Mouse (Mus musculus) forebrain, embryonic 13.5 days (tissue): ENCODE data around the gene Abhd11. TPM values are rescaled to one million over a fixed set of nuclear protein-coding genes. Genes with fewer than 3 reads are reported as not detected.
A peak's percentile ranks its signal among the peaks of the same experiment; 100 is the strongest.
"Not testable (repeated sequence)": the region's sequence is repeated elsewhere in the genome, so short reads cannot be mapped to it uniquely, and the experiment has no call there.

Experiments
- ATAC-seq: fragments of 200-750 bp; cut with Nextera tagmentation; 2 replicates; pipeline ENCODE4 v1.8.0; 2017
- H3K27ac ChIP-seq: fragments of 300-500 bp; sonication (generic); 2 replicates; pipeline ENCODE4 v1.5.1; 2015; ENCODE audit warnings: inconsistent platforms, mild to moderate bottlenecking, moderate library complexity
- H3K27me3 ChIP-seq: fragments of 300-500 bp; sonication (generic); 2 replicates; pipeline ENCODE4 v1.6.1; 2015; ENCODE audit warnings: mild to moderate bottlenecking, inconsistent platforms
- H3K36me3 ChIP-seq: fragments of 300-500 bp; sonication (generic); 2 replicates; pipeline ENCODE4 v1.6.1; 2015; ENCODE audit warnings: mild to moderate bottlenecking, inconsistent platforms; ENCODE audit not compliant: poor library complexity, severe bottlenecking
- H3K4me1 ChIP-seq: fragments of 300-500 bp; sonication (generic); 2 replicates; pipeline ENCODE4 v1.6.1; 2015; ENCODE audit warnings: inconsistent platforms
- H3K4me2 ChIP-seq: fragments of 300-500 bp; sonication (generic); 2 replicates; pipeline ENCODE4 v1.6.1; 2015; ENCODE audit warnings: inconsistent platforms, mild to moderate bottlenecking, moderate library complexity
- H3K4me3 ChIP-seq: fragments of 300-500 bp; sonication (generic); 2 replicates; pipeline ENCODE4 v1.5.1; 2015; ENCODE audit warnings: mild to moderate bottlenecking, inconsistent platforms
- H3K9ac ChIP-seq: fragments of 300-500 bp; sonication (generic); 2 replicates; pipeline ENCODE4 v1.6.1; 2015; ENCODE audit warnings: mild to moderate bottlenecking, inconsistent platforms
- H3K9me3 ChIP-seq: fragments of 300-500 bp; sonication (generic); replicated peaks from 2 replicates; pipeline ENCODE4 v1.6.1; 2016; ENCODE audit warnings: inconsistent platforms
- WGBS: fragments of 180-500 bp; shearing (Covaris S2); methylation state at CpG from one replicate; pipeline ENCODE4 v1.1.7; 2015; 5-methylcytosine and 5-hydroxymethylcytosine counted together
- polyA plus RNA-seq: library from polyadenylated mRNA; unstranded; fragments of >200 nt; fragmentation: Nextera tagmentation; extraction: Ambion mirVana; gene quantifications from 2 replicates; pipeline ENCODE4 v1.2.1, GENCODE M21; 2015

Abhd11 gene
- polyA plus RNA-seq, result 47.9 and 53.4 TPM in 2 replicates

DNA sequence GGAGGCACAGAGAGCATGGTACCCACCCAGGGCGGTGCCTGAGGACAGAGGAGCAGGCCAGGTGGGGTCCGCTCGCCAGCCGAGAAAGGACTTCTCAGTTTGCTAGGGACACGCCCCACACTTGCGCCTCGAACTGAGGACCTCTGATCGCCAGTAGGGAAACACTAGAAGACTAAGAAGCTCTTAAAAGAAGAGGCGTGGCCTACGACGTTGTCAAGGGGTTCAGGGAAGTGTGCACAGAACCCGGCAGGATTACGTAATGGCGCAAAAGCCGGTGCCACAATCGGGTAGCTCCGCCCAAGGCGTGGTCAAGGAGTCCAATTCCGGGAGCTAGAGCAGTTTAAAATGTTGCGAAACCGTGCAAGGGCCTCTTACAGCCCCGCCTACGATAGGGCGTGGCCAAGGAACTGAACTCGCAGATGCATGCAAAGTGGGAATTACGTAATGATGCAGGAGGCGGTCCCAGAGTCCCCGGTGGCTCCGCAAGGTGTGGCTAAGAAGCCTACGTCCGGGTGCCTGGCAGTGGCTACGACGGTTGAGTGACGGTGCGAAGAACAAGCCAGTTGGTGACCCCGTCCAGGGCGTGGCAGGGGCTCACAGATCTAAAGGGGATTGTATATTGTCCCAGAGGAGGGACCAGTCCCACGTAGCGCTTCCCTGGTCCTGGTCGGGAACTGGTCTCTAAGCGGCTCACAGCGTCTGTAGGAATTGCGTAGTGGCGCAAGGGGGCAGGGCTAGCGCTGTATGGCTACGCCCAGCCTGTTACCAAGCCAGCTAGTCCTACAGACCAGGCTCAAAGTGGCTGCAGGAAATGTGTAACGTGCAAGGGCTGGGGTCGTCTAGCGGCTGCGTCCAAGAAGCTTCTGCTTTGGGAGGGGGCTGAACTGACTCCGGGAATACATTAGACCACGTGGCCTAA, at the start of gene Abhd11:
Abhd11 (plus strand) TSS at position 482 of the 919 bp plus-strand sequence.
- Histone ChIP-seq H3K27me3 (0 out of 2 replicates have a peak, but pooled peaks cover 8% of the 10 kb centered on the region), H3K4me3 (peak within 1 kb of the TSS; percentile 60), H3K9ac (peak within 1 kb of the TSS; percentile 78), H3K4me1 (peaks cover 36% of the 10 kb centered on the region), H3K9me3 (no peaks in the 10 kb centered on the region), H3K27ac (peak within 1 kb of the TSS; percentile 96), H3K36me3 (no peaks in the 10 kb centered on the region), H3K4me2 (peak within 1 kb of the TSS; percentile 73)
- peak; percentile 91 for ATAC-seq
- WGBS, result under 1% methylated on average over 52 of the region's 52 CpGs

DNA sequence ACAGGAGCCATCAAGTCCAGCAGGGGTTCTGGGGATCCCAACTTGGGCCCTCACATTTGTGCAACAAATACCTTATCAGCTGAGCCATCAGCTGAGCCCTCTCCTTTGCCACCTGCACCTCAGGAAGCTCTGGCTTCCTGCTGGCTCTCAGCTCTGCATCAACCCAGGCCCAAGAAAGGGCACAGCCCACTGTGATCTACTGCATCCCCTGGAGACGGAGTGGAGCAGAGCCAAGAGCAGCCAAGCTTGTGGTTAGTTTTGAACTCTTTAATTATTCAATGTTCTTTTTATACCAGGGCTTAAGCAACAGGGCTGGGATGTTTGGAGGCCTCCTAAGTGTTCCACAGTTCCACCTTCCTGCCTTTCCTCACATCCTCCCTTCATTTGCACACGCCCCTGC, 48.5 kb upstream of the Abhd11 start:
- H3K4me1 ChIP-seq, result no peaks in the 10 kb centered on the region
- 83% methylated on average over 2 of the region's 2 CpGs for WGBS
- no peak overlapping the region for H3K27ac ChIP-seq
- H3K4me3 ChIP-seq, result no peak overlapping the region
- H3K27me3 ChIP-seq, result no peaks in the 10 kb centered on the region; the same call in 1 of the 2 replicates
- H3K9me3 ChIP-seq, result no peaks in the 10 kb centered on the region
- H3K4me2 ChIP-seq, result no peak overlapping the region
- H3K9ac ChIP-seq, result no peak overlapping the region
- no peaks in the 10 kb centered on the region for H3K36me3 ChIP-seq
- no peak for ATAC-seq

DNA sequence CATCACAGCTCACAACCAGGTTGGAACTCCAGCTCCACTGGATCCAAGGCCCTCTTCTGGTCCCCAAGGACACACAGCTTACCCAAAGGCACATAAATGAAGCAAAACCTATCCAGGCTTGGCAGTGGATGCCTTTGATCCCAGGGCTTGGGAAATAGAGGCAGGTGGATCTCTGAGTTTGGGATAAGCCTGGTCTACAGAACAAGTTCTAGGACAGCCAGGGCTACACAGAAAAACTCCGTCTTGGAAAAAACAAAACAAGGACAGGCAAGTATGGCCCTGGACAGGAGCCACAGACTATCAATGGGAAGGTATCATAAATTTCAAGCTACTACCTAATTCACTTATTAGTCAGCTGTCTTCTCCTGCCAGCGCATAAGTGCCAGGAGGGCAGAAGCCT, 47.4 kb upstream of the Abhd11 start:
- H3K4me2 ChIP-seq, result no peak overlapping the region
- no peak for ATAC-seq
- WGBS, result 98% methylated on average over 2 of the region's 2 CpGs
- H3K4me1 ChIP-seq, result peaks cover 6% of the 10 kb centered on the region
- no peaks in the 10 kb centered on the region; the same call in 1 of the 2 replicates for H3K27me3 ChIP-seq
- no peak overlapping the region for H3K27ac ChIP-seq
- H3K36me3 ChIP-seq, result no peaks in the 10 kb centered on the region
- H3K4me3 ChIP-seq, result no peak overlapping the region
- no peak overlapping the region for H3K9ac ChIP-seq
- no peaks in the 10 kb centered on the region for H3K9me3 ChIP-seq

DNA sequence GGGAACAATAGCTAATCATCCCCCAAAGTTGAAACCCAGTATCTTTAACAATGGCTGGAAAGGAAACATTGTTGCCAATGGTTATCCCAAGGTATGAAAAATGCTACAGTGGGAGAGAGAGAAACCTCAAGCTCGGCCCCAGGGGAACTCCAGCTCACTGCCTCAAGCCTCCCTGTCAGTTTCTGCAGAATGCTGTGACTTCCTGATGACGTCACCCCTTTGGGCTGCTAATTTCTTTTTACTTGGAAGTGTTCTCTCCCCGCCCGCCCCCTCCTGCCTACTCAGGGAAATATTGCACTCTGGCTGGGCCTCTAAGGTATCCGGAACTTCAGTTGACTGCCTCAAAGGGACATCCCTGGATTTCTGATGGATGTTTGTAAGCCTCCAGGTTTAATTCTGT, 45.4 kb upstream of the Abhd11 start:
- Histone ChIP-seq H3K9me3 (no peaks in the 10 kb centered on the region), H3K4me1 (peaks cover 6% of the 10 kb centered on the region), H3K27me3 (peaks cover 5% of the 10 kb centered on the region; the same call in 1 of the 2 replicates), H3K4me2 (no peak overlapping the region), H3K9ac (no peak overlapping the region), H3K4me3 (no peak overlapping the region), H3K27ac (no peak overlapping the region), H3K36me3 (no peaks in the 10 kb centered on the region)
- WGBS, result 31% methylated on average over 5 of the region's 5 CpGs
- ATAC-seq, result no peak

DNA sequence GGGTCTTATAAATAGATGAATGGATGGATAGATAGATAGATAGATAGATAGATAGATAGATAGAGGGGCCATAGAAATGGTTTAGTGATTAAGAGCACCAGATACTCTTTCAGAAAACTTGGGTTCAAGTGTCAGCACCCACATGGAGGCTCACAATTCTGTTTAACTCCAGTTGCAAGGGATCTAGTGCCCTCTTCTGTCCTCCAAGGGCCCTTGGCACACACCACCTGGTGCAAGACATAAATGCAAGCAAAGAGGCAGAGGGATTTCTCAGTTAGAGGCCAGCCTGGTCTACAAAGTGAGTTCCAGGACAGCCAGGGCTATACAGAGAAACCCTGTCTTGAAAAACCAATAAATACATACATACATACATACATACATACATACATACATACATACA, 44.3 kb upstream of the Abhd11 start:
- not testable (repeated sequence) for ATAC-seq, H3K4me2 ChIP-seq, H3K4me3 ChIP-seq, H3K36me3 ChIP-seq, H3K4me1 ChIP-seq, H3K27me3 ChIP-seq, H3K9ac ChIP-seq, H3K27ac ChIP-seq, H3K9me3 ChIP-seq

DNA sequence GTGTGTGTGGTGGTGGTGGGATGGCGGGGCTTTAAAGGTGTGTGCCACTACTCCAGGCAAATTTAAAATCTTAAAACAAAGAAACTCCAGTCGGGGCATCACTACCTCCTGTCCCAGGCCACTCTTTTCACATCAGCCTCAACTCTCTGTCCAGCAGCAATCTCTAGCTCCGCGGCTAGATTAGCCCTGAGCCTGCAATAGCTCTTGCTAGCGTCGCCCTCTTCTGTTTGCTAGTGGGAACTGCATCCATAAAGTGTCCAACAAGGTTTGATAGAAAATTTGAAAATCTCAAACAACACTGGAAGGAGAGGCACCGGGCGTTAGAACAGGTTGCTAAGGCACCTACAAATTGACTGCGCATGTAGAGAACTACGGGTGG, 43.5 kb upstream of the Abhd11 start:
- Histone ChIP-seq H3K4me1 (peaks cover 6% of the 10 kb centered on the region), H3K4me2 (peak overlapping the region; percentile 45), H3K9me3 (no peaks in the 10 kb centered on the region), H3K27me3 (peaks cover 5% of the 10 kb centered on the region; the same call in 1 of the 2 replicates), H3K9ac (no peak overlapping the region), H3K27ac (no peak overlapping the region), H3K4me3 (peak overlapping the region; percentile 22; the same call in 1 of the 2 replicates), H3K36me3 (no peaks in the 10 kb centered on the region)
- 7% methylated on average over 10 of the region's 10 CpGs for WGBS
- 0 out of 2 replicates have a peak, but pooled peaks have one; percentile 53 for ATAC-seq

DNA sequence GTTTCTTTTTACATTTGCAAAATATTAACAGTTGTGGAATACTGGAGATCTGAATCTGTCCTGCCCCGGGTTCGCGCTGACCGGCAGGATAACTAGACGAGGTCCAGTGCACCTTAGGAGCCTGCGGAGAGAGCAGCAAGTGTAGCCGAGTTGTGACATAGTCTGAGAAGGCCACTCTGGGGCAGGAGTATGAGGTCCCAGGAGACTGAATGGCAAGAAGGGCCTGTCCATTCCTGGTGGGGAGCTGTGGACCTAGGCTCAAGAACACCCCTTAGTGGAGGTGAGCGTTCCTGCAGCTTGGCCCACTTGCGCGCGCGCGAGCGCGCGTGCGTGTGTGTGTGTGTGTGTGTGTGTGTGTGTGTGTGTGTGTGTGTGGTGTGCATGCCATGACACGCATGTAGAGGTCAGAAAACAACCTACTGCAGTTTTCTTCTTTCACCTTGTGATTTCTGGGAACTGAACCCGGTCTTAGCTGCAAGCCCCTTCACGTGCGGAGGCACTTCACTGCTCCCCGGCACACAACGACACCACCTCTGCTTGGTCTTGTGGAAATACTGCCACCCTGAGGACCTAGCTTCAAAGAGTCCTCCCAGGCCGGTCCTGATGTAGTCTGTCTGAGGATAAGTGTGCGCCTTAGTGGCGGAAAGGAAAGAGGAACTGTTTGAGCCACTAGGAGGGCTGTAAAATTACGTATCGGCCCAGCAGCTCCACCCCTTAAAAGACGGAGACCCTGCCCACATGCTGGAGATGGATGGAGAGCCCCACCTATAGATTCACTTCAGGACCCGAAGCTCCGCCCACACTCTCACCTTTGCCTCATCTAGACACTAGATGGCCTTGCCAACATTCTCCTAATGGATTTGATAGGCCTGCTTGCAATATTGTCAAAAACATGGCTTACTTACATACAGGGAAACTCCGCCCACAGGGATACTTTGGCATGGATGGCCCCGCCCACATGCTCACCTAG, 42.8 kb upstream of the Abhd11 start:
- Histone ChIP-seq H3K27me3 (peaks cover 5% of the 10 kb centered on the region; the same call in 1 of the 2 replicates), H3K4me1 (peaks cover 6% of the 10 kb centered on the region), H3K4me2 (peak overlapping the region; percentile 45), H3K9me3 (no peaks in the 10 kb centered on the region), H3K27ac (no peak overlapping the region), H3K4me3 (peak overlapping the region; percentile 22), H3K9ac (peak overlapping the region; percentile 6; the same call in 1 of the 2 replicates), H3K36me3 (no peaks in the 10 kb centered on the region)
- ATAC-seq, result peak; percentile 30; the same call in 1 of the 2 replicates
- 4% methylated on average over 30 of the region's 33 CpGs for WGBS

DNA sequence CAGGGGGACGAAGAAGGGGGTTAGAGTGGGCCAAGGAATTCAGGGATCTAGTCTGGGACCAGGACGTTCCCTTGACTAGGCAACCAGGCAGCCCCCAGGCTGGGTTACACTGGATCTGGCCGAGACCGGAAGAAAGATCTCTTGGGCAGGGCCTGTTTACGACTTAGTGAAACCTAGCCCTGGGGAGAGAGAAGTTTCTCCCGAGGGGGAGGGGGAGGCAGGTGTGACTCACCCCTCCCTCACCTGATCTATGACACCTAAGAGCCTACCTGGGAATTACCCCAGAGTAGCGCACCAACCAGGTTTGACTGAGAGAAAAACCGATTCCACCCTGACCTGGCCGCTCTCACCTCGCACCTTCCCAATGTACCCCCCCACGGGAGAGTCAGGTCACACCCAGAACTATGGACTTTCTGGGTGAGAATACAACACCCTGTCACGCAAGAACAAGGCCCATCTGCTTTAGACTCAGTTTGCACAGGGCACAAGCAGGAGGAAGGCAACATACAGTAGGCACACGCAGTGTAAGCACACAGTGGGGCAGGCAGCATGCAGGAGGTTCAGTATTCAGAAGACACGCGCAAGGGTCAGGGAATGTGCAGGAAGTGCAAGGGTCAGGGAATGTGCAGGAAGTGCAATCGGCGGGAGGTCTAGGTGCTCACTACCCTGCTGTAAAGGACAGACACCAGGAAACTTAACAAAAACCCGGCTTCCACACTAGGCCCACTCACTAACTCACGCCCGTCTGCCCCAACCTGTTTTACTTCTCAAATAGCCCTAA, 41.6 kb upstream of the Abhd11 start:
- Histone ChIP-seq H3K27ac (no peak overlapping the region), H3K4me1 (peaks cover 6% of the 10 kb centered on the region), H3K36me3 (no peaks in the 10 kb centered on the region), H3K9ac (no peak overlapping the region), H3K4me2 (no peak overlapping the region), H3K9me3 (no peaks in the 10 kb centered on the region), H3K4me3 (no peak overlapping the region), H3K27me3 (peaks cover 5% of the 10 kb centered on the region; the same call in 1 of the 2 replicates)
- WGBS, result 83% methylated on average over 20 of the region's 20 CpGs
- ATAC-seq, result no peak

DNA sequence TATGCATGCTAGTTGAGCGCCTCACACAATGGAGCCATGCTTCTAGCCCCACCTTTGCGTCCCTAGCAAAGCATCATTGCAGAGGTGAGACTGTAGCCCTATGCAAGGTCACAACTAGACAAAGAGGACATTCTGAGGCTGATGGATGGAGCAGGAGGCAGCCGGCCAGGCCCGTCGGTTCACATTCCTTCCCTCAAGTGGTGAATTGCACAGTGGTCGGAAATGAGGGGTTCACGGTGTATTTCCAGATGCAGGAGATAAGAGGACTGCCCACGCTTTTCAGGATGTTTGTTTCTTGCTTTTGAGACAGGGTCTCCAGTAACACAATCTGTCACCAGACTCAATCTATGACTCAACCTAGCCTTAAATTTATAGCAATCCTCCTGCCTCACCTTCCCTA, 38.3 kb upstream of the Abhd11 start:
- no peak overlapping the region for H3K4me2 ChIP-seq
- ATAC-seq, result no peak
- H3K27me3 ChIP-seq, result peaks cover 6% of the 10 kb centered on the region; the same call in 1 of the 2 replicates
- no peak overlapping the region for H3K9ac ChIP-seq
- peaks cover 6% of the 10 kb centered on the region for H3K4me1 ChIP-seq
- WGBS, result 91% methylated on average over 8 of the region's 8 CpGs
- no peak overlapping the region for H3K4me3 ChIP-seq
- H3K9me3 ChIP-seq, result no peaks in the 10 kb centered on the region
- H3K36me3 ChIP-seq, result no peaks in the 10 kb centered on the region
- no peak overlapping the region for H3K27ac ChIP-seq

DNA sequence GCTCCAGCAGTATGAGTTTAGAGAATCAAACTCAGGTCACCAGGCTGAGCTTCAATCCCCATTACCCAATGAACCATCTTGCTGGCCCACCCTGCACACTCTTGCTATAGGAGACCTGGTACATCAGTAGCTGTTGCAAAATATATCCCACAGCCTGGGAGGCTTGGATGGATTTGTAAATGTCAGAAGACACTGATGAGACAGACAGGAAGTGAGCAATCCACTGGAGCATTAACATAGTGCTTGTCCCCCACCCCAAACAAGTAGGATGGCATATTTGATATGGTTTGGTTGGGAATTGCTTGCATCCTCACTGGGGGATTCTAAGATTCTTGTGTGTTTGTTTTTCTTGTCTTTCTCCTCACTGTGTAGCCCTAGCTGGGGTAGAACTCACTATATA, 35.9 kb upstream of the Abhd11 start:
- Histone ChIP-seq H3K27me3 (0 out of 2 replicates have a peak, but pooled peaks cover 4% of the 10 kb centered on the region), H3K36me3 (no peaks in the 10 kb centered on the region), H3K4me1 (no peaks in the 10 kb centered on the region), H3K4me2 (no peak overlapping the region), H3K9ac (no peak overlapping the region), H3K27ac (no peak overlapping the region), H3K4me3 (no peak overlapping the region), H3K9me3 (no peaks in the 10 kb centered on the region)
- ATAC-seq, result no peak

DNA sequence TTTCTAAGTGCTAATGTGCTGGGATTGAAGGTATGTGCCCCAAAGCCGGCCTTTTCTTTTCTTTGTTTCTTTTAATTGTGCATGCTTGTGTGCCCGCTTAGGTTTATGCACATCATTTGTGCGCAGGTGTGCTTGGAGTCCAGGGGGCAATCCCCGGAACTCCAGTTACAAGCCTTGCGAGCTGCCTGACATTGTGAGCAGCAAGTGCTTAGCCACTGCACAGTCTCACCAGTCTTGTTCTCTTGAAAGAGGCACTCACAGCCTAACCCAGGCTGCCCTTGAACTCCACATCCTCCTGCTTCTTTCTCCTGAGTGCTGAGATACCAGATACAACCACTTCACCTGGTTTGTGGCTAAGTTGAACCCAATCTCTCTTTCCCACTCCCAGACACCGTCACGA, 35.4 kb upstream of the Abhd11 start:
- no peak overlapping the region for H3K9ac ChIP-seq
- ATAC-seq, result no peak
- H3K36me3 ChIP-seq, result no peaks in the 10 kb centered on the region
- no peaks in the 10 kb centered on the region for H3K9me3 ChIP-seq
- H3K27me3 ChIP-seq, result 0 out of 2 replicates have a peak, but pooled peaks cover 4% of the 10 kb centered on the region
- no peak overlapping the region for H3K4me2 ChIP-seq
- H3K4me3 ChIP-seq, result no peak overlapping the region
- H3K4me1 ChIP-seq, result no peaks in the 10 kb centered on the region
- 84% methylated on average over 7 of the region's 7 CpGs for WGBS
- no peak overlapping the region for H3K27ac ChIP-seq
